Mouse (Mus musculus) CH12.LX (cell line): ENCODE measurements at regions not wholly inside any gene's neighbourhood (a gene's known extent, or its start where the extent isn't known, plus 50 kb on each side); places are given as distances from the start of the nearest gene placed in this dataset.

ENCODE experiments used
- DNase-seq: peaks from one replicate; pipeline ENCODE4 v3.0.0-alpha.2; 2013; ENCODE audit errors: extremely low read depth
- H3K27ac ChIP-seq: 2 replicates; pipeline ENCODE4 v1.5.1; 2012; ENCODE audit warnings: low read depth, mild to moderate bottlenecking, control low read depth, moderate library complexity; ENCODE audit not compliant: insufficient read depth
- H3K27me3 ChIP-seq: replicated peaks from 2 replicates; pipeline ENCODE3; 2012; ENCODE audit warnings: inconsistent platforms
- H3K36me3 ChIP-seq, 2 experiments: replicated peaks in 1 of 2; 2 replicates each; pipeline versions ENCODE3 to v1.6.1; 2012; ENCODE audit warnings: inconsistent platforms in 1 of 2, low read length in 1 of 2, mild to moderate bottlenecking in 1 of 2, mixed read lengths in 1 of 2, moderate library complexity in 1 of 2; ENCODE audit not compliant: control insufficient read depth in 1 of 2, insufficient read depth in 1 of 2
- H3K4me1 ChIP-seq, 2 experiments: 2 replicates each; pipeline ENCODE4 v1.6.1; 2012; ENCODE audit warnings: inconsistent platforms in 1 of 2, moderate library complexity in 1 of 2; ENCODE audit not compliant: insufficient read depth in 2 of 2, control insufficient read depth in 1 of 2
- H3K4me2 ChIP-seq: 2 replicates; pipeline ENCODE4 v1.6.1; 2012; ENCODE audit warnings: low read depth, mild to moderate bottlenecking, control low read depth; ENCODE audit not compliant: poor library complexity, insufficient read depth, severe bottlenecking
- H3K4me3 ChIP-seq, 3 experiments: fragments of 150-350 bp in 1 of 3; sonication (generic) in 1 of 3; replicated peaks in 1 of 3; 2 replicates each; pipeline versions ENCODE3 to v1.5.1; 2011 to 2012; ENCODE audit warnings: low read depth in 2 of 3, low read length in 2 of 3, mild to moderate bottlenecking in 2 of 3, moderate library complexity in 2 of 3, control low read depth in 1 of 3, improper control_type of control experiment in 1 of 3, inconsistent platforms in 1 of 3, mixed read lengths in 1 of 3; ENCODE audit not compliant: poor library complexity in 1 of 3
- H3K79me2 ChIP-seq: replicated peaks from 2 replicates; pipeline ENCODE4 v1.6.1; 2012; ENCODE audit warnings: mild to moderate bottlenecking, moderate library complexity; ENCODE audit not compliant: control insufficient read depth, poor library complexity, insufficient read depth, severe bottlenecking; ENCODE audit errors: extremely low read depth
- H3K9ac ChIP-seq: 2 replicates; pipeline ENCODE4 v1.6.1; 2012; ENCODE audit warnings: low read depth, mild to moderate bottlenecking, control low read depth, moderate library complexity; ENCODE audit not compliant: insufficient read depth
- H3K9me3 ChIP-seq: replicated peaks from 2 replicates; pipeline ENCODE3; 2012; ENCODE audit warnings: low read length, inconsistent platforms, mixed read lengths
- BHLHE40 ChIP-seq: IDR thresholded peaks from 2 replicates; pipeline ENCODE4 v1.6.1; 2011; ENCODE audit warnings: mild to moderate bottlenecking, low read depth, low read length, improper control_type of control experiment
- CHD1 ChIP-seq: IDR thresholded peaks from 2 replicates; pipeline ENCODE4 v1.6.1; 2012; ENCODE audit warnings: low read depth, low read length, improper control_type of control experiment, inconsistent platforms
- CTCF ChIP-seq, 2 experiments: IDR thresholded peaks in 1 of 2; conservative IDR thresholded peaks in 1 of 2; 2 replicates each; pipeline ENCODE4 v1.5.1; 2011 to 2012; ENCODE audit warnings: low read depth in 2 of 2, low read length in 2 of 2, improper control_type of control experiment in 1 of 2, inconsistent platforms in 1 of 2, mild to moderate bottlenecking in 1 of 2, moderate library complexity in 1 of 2
- E2F4 ChIP-seq: IDR thresholded peaks from 2 replicates; pipeline ENCODE4 v1.6.1; 2011; ENCODE audit warnings: low read depth, low read length, improper control_type of control experiment; ENCODE audit not compliant: insufficient replicate concordance
- EP300 ChIP-seq: IDR thresholded peaks from 2 replicates; pipeline ENCODE4 v1.6.1; 2011; ENCODE audit warnings: low read length, improper control_type of control experiment
- ETS1 ChIP-seq: conservative IDR thresholded peaks from 2 replicates; pipeline ENCODE4 v1.6.1; 2012; ENCODE audit warnings: low read depth, mild to moderate bottlenecking, inconsistent platforms, low read length, improper control_type of control experiment, moderate library complexity
- HCFC1 ChIP-seq: IDR thresholded peaks from 2 replicates; pipeline ENCODE4 v1.6.1; 2012; ENCODE audit warnings: low read depth, mild to moderate bottlenecking, inconsistent platforms, low read length, improper control_type of control experiment
- IRF4 ChIP-seq: IDR thresholded peaks from 2 replicates; pipeline ENCODE4 v1.6.1; 2014; ENCODE audit warnings: low read depth, mild to moderate bottlenecking, inconsistent platforms, low read length, improper control_type of control experiment
- JUND ChIP-seq: conservative IDR thresholded peaks from 2 replicates; pipeline ENCODE4 v1.6.1; 2011; ENCODE audit warnings: low read depth, low read length, improper control_type of control experiment
- MAFK ChIP-seq: IDR thresholded peaks from 2 replicates; pipeline ENCODE4 v1.6.1; 2011; ENCODE audit warnings: low read length, improper control_type of control experiment; ENCODE audit not compliant: insufficient replicate concordance
- MAZ ChIP-seq: IDR thresholded peaks from 2 replicates; pipeline ENCODE4 v1.6.1; 2012; ENCODE audit warnings: low read depth, mild to moderate bottlenecking, inconsistent platforms, low read length, improper control_type of control experiment, moderate library complexity
- MEF2A ChIP-seq: IDR thresholded peaks from 2 replicates; pipeline ENCODE4 v1.6.1; 2014; ENCODE audit warnings: low read depth, mild to moderate bottlenecking, inconsistent platforms, low read length, improper control_type of control experiment, borderline replicate concordance
- MXI1 ChIP-seq: IDR thresholded peaks from 2 replicates; pipeline ENCODE4 v1.6.1; 2011; ENCODE audit warnings: mild to moderate bottlenecking, low read depth, low read length, improper control_type of control experiment
- NRF1 ChIP-seq: IDR thresholded peaks from 2 replicates; pipeline ENCODE4 v1.6.1; 2014; ENCODE audit warnings: low read depth, mild to moderate bottlenecking, inconsistent platforms, low read length, improper control_type of control experiment, moderate library complexity
- POLR2A ChIP-seq: IDR thresholded peaks from 2 replicates; pipeline ENCODE4 v1.6.1; 2011; ENCODE audit warnings: low read depth, mild to moderate bottlenecking, improper control_type of control experiment, low read length
- RAD21 ChIP-seq: IDR thresholded peaks from 2 replicates; pipeline ENCODE4 v1.6.1; 2011; ENCODE audit warnings: low read depth, mild to moderate bottlenecking, low read length, improper control_type of control experiment, moderate library complexity
- RCOR1 ChIP-seq: conservative IDR thresholded peaks from 2 replicates; pipeline ENCODE4 v1.6.1; 2012; ENCODE audit warnings: low read depth, mild to moderate bottlenecking, inconsistent platforms, low read length, improper control_type of control experiment
- SIN3A ChIP-seq: IDR thresholded peaks from 2 replicates; pipeline ENCODE4 v1.6.1; 2012; ENCODE audit warnings: low read length, improper control_type of control experiment, inconsistent platforms
- SMC3 ChIP-seq: IDR thresholded peaks from 2 replicates; pipeline ENCODE4 v1.6.1; 2011; ENCODE audit warnings: low read depth, low read length, improper control_type of control experiment
- TCF12 ChIP-seq: IDR thresholded peaks from 2 replicates; pipeline ENCODE4 v1.6.1; 2014; ENCODE audit warnings: low read depth, mild to moderate bottlenecking, inconsistent platforms, low read length, improper control_type of control experiment
- UBTF ChIP-seq: IDR thresholded peaks from 2 replicates; pipeline ENCODE4 v1.6.1; 2012; ENCODE audit warnings: low read depth, mild to moderate bottlenecking, inconsistent platforms, low read length, improper control_type of control experiment, moderate library complexity
- ZC3H11A ChIP-seq: IDR thresholded peaks from 2 replicates; pipeline ENCODE4 v1.6.1; 2012; ENCODE audit warnings: low read depth, mild to moderate bottlenecking, inconsistent platforms, low read length, improper control_type of control experiment
- dilution Hi-C: fragments of 300-500 bp; cut with MboI; formaldehyde crosslinking; loops from 2 replicates; pipeline ENCODE4 v1.14.3; 2020; ENCODE audit warnings: low sequenced_read_pairs; ENCODE audit not compliant: extremely low pct_unique_long_range_greater_than_20kb, extremely low pct_ligation_motif_present
- in situ Hi-C: fragments of 300-500 bp; cut with MboI; formaldehyde crosslinking; loops from 3 replicates; pipeline ENCODE4 v1.14.3; 2019; ENCODE audit warnings: low sequenced_read_pairs, low pct_ligation_motif_present, low pct_unique_long_range_greater_than_20kb, mixed read lengths

GRCm38 (mm10) chr13:88459474-88460173 is 361.6 kb upstream of the Edil3 start:
- Histone ChIP-seq H3K9ac (no peak overlapping the region), H3K4me3 (no peak overlapping the region)
- TF ChIP-seq RAD21: no peak
- no peak for TF ChIP-seq TCF12
- no peak for TF ChIP-seq MEF2A
- TF ChIP-seq, all 38 proteins: peak for 0
- H3K4me1 ChIP-seq: no peaks in the 10 kb centered on the region
- no peaks in the 10 kb centered on the region for H3K79me2 ChIP-seq
- no peak overlapping the region for H3K27ac ChIP-seq
- DNase-seq: no peak
- H3K9me3 ChIP-seq: peaks cover 3% of the 10 kb centered on the region
- dilution Hi-C loops: no loop called here
- H3K4me2 ChIP-seq: no peak overlapping the region
- no peaks in the 10 kb centered on the region for H3K27me3 ChIP-seq
- H3K36me3 ChIP-seq: no peaks in the 10 kb centered on the region
- in situ Hi-C loops: no loop called here

- dilution Hi-C loops: no loop called here
- no peak for TF ChIP-seq ZC3H11A
- no peak for TF ChIP-seq EP300
- no peak for TF ChIP-seq SMC3
- no peak for TF ChIP-seq JUND
- no peak for TF ChIP-seq IRF4
- TF ChIP-seq RCOR1: no peak
- TF ChIP-seq BHLHE40: no peak
- TF ChIP-seq CTCF (conservative IDR thresholded peaks at IDR 0.05 in 1 of 2, IDR thresholded peaks at IDR 0.05 in 1 of 2; ENCODE audit: low read depth in 2 of 2, low read length in 2 of 2): no peak
- no peak for TF ChIP-seq ETS1
- TF ChIP-seq E2F4: no peak
- TF ChIP-seq CHD1: no peak
- no peak for TF ChIP-seq UBTF
- TF ChIP-seq MAZ: no peak
- no peak for TF ChIP-seq MAFK
- no peak for TF ChIP-seq SIN3A
- no peak for TF ChIP-seq HCFC1
- TF ChIP-seq NRF1: no peak
- no peak for TF ChIP-seq POLR2A
- no peak for TF ChIP-seq MXI1
- TF ChIP-seq, all 38 proteins: peak for 0
- in situ Hi-C loops: no loop called here
- H3K27ac ChIP-seq: no peak overlapping the region
- H3K27me3 ChIP-seq: no peaks in the 10 kb centered on the region
- no peaks in the 10 kb centered on the region for H3K36me3 ChIP-seq
- H3K79me2 ChIP-seq: no peaks in the 10 kb centered on the region
- no peak overlapping the region for H3K4me2 ChIP-seq
- no peak for DNase-seq
- H3K9ac ChIP-seq: no peak overlapping the region
- peaks cover 11% of the 10 kb centered on the region for H3K9me3 ChIP-seq
- H3K4me1 ChIP-seq: no peaks in the 10 kb centered on the region
- no peak overlapping the region for H3K4me3 ChIP-seq
These were observed 331.2 kb upstream of the Edil3 start for GRCm38 (mm10) chr13:88490104-88490503.
